In the genomic region with DNA sequence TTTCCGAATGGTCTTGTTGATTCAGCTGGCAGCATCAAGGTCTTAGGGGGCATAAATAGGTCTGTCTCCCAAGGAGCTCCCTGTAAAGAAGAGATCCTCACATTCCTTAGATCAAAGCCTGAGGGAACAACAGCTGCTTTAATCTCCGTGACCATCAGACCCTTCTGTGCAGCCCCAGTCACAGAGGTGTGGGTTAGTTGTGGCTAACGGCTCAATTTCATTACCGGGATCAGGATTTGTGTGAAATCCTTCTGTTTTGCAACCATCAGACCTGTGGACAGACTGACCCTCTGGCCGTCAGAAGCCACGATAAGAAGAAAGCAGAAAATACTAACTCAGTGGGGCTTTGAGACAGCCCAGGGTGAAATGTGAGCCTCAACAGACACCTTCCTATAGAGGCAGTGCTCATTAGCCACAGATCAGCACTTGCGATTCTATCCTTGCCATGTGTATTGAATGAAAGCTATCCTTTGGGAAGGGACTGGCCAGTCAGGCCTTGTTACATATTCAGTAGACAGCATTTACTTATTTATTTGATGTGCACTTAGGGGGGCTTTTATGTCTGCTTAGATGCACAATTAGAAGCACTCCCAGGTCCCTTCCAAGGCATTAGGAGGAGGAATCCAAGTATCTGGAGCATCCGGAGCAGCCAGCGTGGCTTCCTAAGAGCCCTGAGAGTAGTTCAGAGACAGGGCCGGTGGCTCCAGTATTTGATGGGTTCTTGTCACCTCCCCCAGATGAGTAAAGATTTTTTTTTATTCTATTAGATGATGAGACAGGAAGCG, we compare ENCODE assay signal across 9 mouse cellular contexts.
A peak's percentile ranks its signal among the peaks of the same experiment; 100 is the strongest.
DNase-seq lines count a peak whose midpoint lies in the region; ATAC-seq and TF ChIP-seq lines count a peak whose summit lies in the region.
"Had no signal": no experiment of that assay in that cellular context is flagged by ENCODE, and none has a peak within 500 bp of the region (broad histone marks: within the 10 kb centered on the region; RNA-seq: fewer than 3 reads in every experiment).

No protein-coding gene starts in this region.

- DNase-seq in heart, postnatal 10 days: no peak
- DNase-seq in embryo, embryonic 11 days: peak; percentile 56
- DNase-seq in cerebellum, postnatal 10 days: no peak
- DNase-seq in thymus, adult 2 months: no peak

- peaks cover 40% of the 10 kb centered on the region for H3K4me1 ChIP-seq in heart, embryonic 12.5 days (replicated peaks)
- peaks cover 63% of the 10 kb centered on the region for H3K4me1 ChIP-seq in hindbrain, embryonic 12.5 days
- H3K4me1 ChIP-seq in midbrain, embryonic 15.5 days: peaks cover 45% of the 10 kb centered on the region
- H3K4me1 ChIP-seq in thymus, adult 2 months (replicated peaks; ENCODE audit: control insufficient read depth, insufficient read depth, low read length): peaks cover 17% of the 10 kb centered on the region

- no peak for ATAC-seq in heart, embryonic 12.5 days (ENCODE audit: insufficient number of reproducible peaks, low FRiP score)
- peak; percentile 43; the same call in 1 of the 2 replicates for ATAC-seq in hindbrain, embryonic 12.5 days (ENCODE audit: low FRiP score)
- peak; percentile 65 for ATAC-seq in midbrain, embryonic 15.5 days (replicated peaks)
- no peak for ATAC-seq in megakaryocyte progenitor cell, adult 5-6 weeks (replicated peaks; ENCODE audit: poor library complexity)

- no peaks in the 10 kb centered on the region for H3K27me3 ChIP-seq in heart, embryonic 12.5 days (replicated peaks)
- H3K27me3 ChIP-seq in hindbrain, embryonic 12.5 days: no peaks in the 10 kb centered on the region
- H3K27me3 ChIP-seq in midbrain, embryonic 15.5 days (replicated peaks): no peaks in the 10 kb centered on the region
- no peaks in the 10 kb centered on the region for H3K27me3 ChIP-seq in thymus, adult 2 months (ENCODE audit: control insufficient read depth, insufficient read depth, low read length)
- H3K27me3 ChIP-seq: embryonic facial prominence, embryonic 13.5 days had no signal

- H3K4me3 ChIP-seq in heart, embryonic 12.5 days: no peak overlapping the region
- H3K4me3 ChIP-seq in hindbrain, embryonic 12.5 days: no peak overlapping the region
- no peak overlapping the region for H3K4me3 ChIP-seq in midbrain, embryonic 15.5 days
- H3K4me3 ChIP-seq in thymus, adult 2 months (ENCODE audit: control insufficient read depth, insufficient read depth, low read length): no peak overlapping the region
- H3K4me3 ChIP-seq: embryonic facial prominence, embryonic 13.5 days had no signal

- H3K27ac ChIP-seq in heart, embryonic 12.5 days (ENCODE audit: poor library complexity, severe bottlenecking): peak overlapping the region; percentile 44; the same call in 1 of the 2 replicates
- peak overlapping the region; percentile 78 for H3K27ac ChIP-seq in hindbrain, embryonic 12.5 days
- peak overlapping the region; percentile 69 for H3K27ac ChIP-seq in midbrain, embryonic 15.5 days
- no peak overlapping the region for H3K27ac ChIP-seq in thymus, adult 2 months (ENCODE audit: control insufficient read depth, insufficient read depth, low read length)

- peaks cover 13% of the 10 kb centered on the region for H3K36me3 ChIP-seq in heart, embryonic 12.5 days
- peaks cover 40% of the 10 kb centered on the region for H3K36me3 ChIP-seq in hindbrain, embryonic 12.5 days
- peaks cover 4% of the 10 kb centered on the region; the same call in 1 of the 2 replicates for H3K36me3 ChIP-seq in midbrain, embryonic 15.5 days (replicated peaks)
- H3K36me3 ChIP-seq in thymus, adult 2 months (ENCODE audit: control insufficient read depth, insufficient read depth, low read length): no peaks in the 10 kb centered on the region

- no peak for TF ChIP-seq POLR2A in thymus, adult 2 months (IDR thresholded peaks at IDR 0.05; ENCODE audit: control insufficient read depth, extremely low read depth, insufficient read depth, low read length, poor library complexity)

- H3K9ac ChIP-seq in heart, embryonic 12.5 days: peak overlapping the region; percentile 22; the same call in 1 of the 2 replicates
- 0 out of 2 replicates have a peak overlapping the region, but pooled peaks have one; percentile 32 for H3K9ac ChIP-seq in hindbrain, embryonic 12.5 days
- H3K9ac ChIP-seq in midbrain, embryonic 15.5 days: no peak overlapping the region
- H3K9ac ChIP-seq: embryonic facial prominence, embryonic 13.5 days had no signal

- no peak for TF ChIP-seq CTCF in thymus, adult 2 months (IDR thresholded peaks at IDR 0.05; ENCODE audit: borderline replicate concordance, control insufficient read depth, extremely low read depth, insufficient read depth, low read length, poor library complexity)

- no peak overlapping the region for H3K4me2 ChIP-seq in heart, embryonic 12.5 days
- H3K4me2 ChIP-seq in hindbrain, embryonic 12.5 days (replicated peaks): peak overlapping the region; percentile 15; the same call in 1 of the 2 replicates
- H3K4me2 ChIP-seq in midbrain, embryonic 15.5 days: no peak overlapping the region
- H3K4me2 ChIP-seq: embryonic facial prominence, embryonic 13.5 days had no signal

- intact Hi-C loops in heart, postnatal 10 days (cut with DNase I): no loop called here

- 29% methylated on average over 11 of the region's 11 CpGs for WGBS in heart, embryonic 12.5 days
- 22% methylated on average over 11 of the region's 11 CpGs for WGBS in hindbrain, embryonic 12.5 days
- 11% methylated on average over 11 of the region's 11 CpGs for WGBS in midbrain, embryonic 15.5 days
- 88% methylated on average over 11 of the region's 11 CpGs for WGBS in thymus, adult 2 months

- H3K9me3 ChIP-seq in heart, embryonic 12.5 days (replicated peaks): no peaks in the 10 kb centered on the region
- H3K9me3 ChIP-seq in hindbrain, embryonic 12.5 days (replicated peaks): no peaks in the 10 kb centered on the region
- no peaks in the 10 kb centered on the region for H3K9me3 ChIP-seq in midbrain, embryonic 15.5 days
- H3K9me3 ChIP-seq: embryonic facial prominence, embryonic 13.5 days had no signal

Comparison
In these comparisons a context has a peak if more than half of its experiments do, and no peak if none do; other contexts are left out.
1. ATAC-seq: peak in hindbrain, embryonic 12.5 days (single experiment) and midbrain, embryonic 15.5 days (single experiment); none in heart, embryonic 12.5 days (single experiment) and megakaryocyte progenitor cell, adult 5-6 weeks (single experiment).